8 mouse cellular contexts compared by ENCODE assay signal in the genomic region with DNA sequence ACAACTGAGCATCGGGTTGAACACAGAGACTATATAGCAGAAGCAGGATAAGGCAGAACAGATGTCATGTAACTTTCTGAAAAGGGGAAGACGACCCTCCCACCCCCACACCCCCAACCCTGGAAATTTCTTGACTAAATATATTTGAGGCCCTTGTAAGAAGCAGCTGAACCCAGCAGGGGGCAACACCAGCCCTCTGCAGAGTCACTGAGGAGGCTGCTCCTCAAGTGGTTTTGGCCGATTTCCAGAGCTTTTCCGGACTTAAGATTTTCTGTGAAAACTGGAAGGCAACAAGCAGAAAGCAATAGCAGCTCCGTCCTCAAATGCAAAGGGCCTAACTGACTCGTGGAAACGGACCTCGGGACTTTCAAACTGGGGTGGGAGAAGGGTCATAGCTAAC. TPM values are rescaled to one million over a fixed set of nuclear protein-coding genes. Genes with fewer than 3 reads are reported as not detected.
A peak's percentile ranks its signal among the peaks of the same experiment; 100 is the strongest.
DNase-seq lines count a peak whose midpoint lies in the region; ATAC-seq and TF ChIP-seq lines count a peak whose summit lies in the region.

No protein-coding gene starts in this region.

- POLR2A ChIA-PET in Patski (lab: Charles Lee): interaction anchor here (1.0 kb wide), 1 partner anchor 11 kb away, joined by 4 read pairs; no protein-coding TSS in a partner anchor

- peak; percentile 74 for TF ChIP-seq CTCF in Patski (IDR thresholded peaks at IDR 0.05)
- TF ChIP-seq CTCF in lung, adult 2 months (IDR thresholded peaks at IDR 0.05; ENCODE audit: insufficient read depth, low read length): peak; percentile 50

- intact Hi-C loops in left cerebral cortex, postnatal 10 days (cut with DNase I): no loop called here
- intact Hi-C loops in left cerebral cortex, postnatal 36 days (cut with DNase I): no loop called here

- no peak for TF ChIP-seq POLR2A in lung, adult 2 months (IDR thresholded peaks at IDR 0.05; ENCODE audit: borderline replicate concordance, extremely low read depth, low read depth, low read length)

- DNase-seq in left cerebral cortex, postnatal 10 days (ENCODE audit: extremely low spot score in 1 of 2, low spot score in 2 of 2): peak; percentile 47 to 83
- no peak for DNase-seq in left cerebral cortex, postnatal 36 days (ENCODE audit: low spot score in 2 of 2)
- DNase-seq in Patski (ENCODE audit: low read depth, low spot score): no peak
- DNase-seq in fibroblast of lung, adult 2 months (ENCODE audit: low read depth): peak; percentile 58
- peak; percentile 34 for DNase-seq in kidney, adult 11 months
- DNase-seq in lung, adult 2 months: peak; percentile 26
- DNase-seq in right cerebral cortex, postnatal 4 days: peak; percentile 49
- DNase-seq in spleen, adult 12 weeks (ENCODE audit: low spot score): no peak

- 8% methylated on average over 8 of the region's 8 CpGs for WGBS in lung, adult 2 months

- CTCF ChIA-PET in Patski (lab: Charles Lee): interaction anchor here (0.7 to 2.2 kb wide), 7 partner anchors 9 to 685 kb away, joined by 3 to 8 read pairs (median 3); no protein-coding TSS in a partner anchor

- H3K4me1 ChIP-seq in lung, adult 2 months (ENCODE audit: control insufficient read depth, insufficient read depth, low read length): no peaks in the 10 kb centered on the region

- peak overlapping the region; percentile 48 for H3K4me3 ChIP-seq in lung, adult 2 months (replicated peaks; ENCODE audit: extremely low read depth, low read depth, low read length)

- H3K27me3 ChIP-seq in Patski: no peaks in the 10 kb centered on the region

- in situ Hi-C loops in Patski (cut with MboI; ENCODE audit: low pct_unique_long_range_greater_than_20kb): no loop called here

- ATAC-seq in Patski: peak; percentile 54

RNA-seq across cellular contexts. Expression of a gene that starts 11.4 kb away (rescaled TPM):
- total RNA-seq in left cerebral cortex, postnatal 10 days (2021): not detected
- under 1 TPM in 1 of 2 experiments, not detected in 1; 0.44 TPM for total RNA-seq in left cerebral cortex, postnatal 36 days (2021)
- polyA plus RNA-seq in Patski (2021): 0.87 TPM
- polyA plus RNA-seq in lung, adult 2 months (2012; rRNA removed): not detected in 2 replicates

RNA-seq across cellular contexts. Expression of a gene that starts 13.0 kb away (rescaled TPM):
- total RNA-seq in left cerebral cortex, postnatal 10 days (2021): 1 to 10 TPM; 5.0 to 7.2 TPM
- 1 to 10 TPM; 3.6 to 4.6 TPM for total RNA-seq in left cerebral cortex, postnatal 36 days (2021)
- polyA plus RNA-seq in Patski (2021): 23.1 TPM
- polyA plus RNA-seq in lung, adult 2 months (2012; rRNA removed): 3.9 and 7.5 TPM in 2 replicates

RNA-seq across cellular contexts. Expression of a gene that starts 20.9 kb away (rescaled TPM):
- 10 to 100 TPM; 30.8 to 36.1 TPM for total RNA-seq in left cerebral cortex, postnatal 10 days (2021)
- total RNA-seq in left cerebral cortex, postnatal 36 days (2021): 10 to 100 TPM; 27.5 to 28.0 TPM
- polyA plus RNA-seq in Patski (2021): 53.3 TPM
- 4.0 and 7.4 TPM in 2 replicates for polyA plus RNA-seq in lung, adult 2 months (2012; rRNA removed)

RNA-seq across cellular contexts. Expression of a gene that starts 41.5 kb away (rescaled TPM):
- 10 to 100 TPM; 33.1 to 34.3 TPM for total RNA-seq in left cerebral cortex, postnatal 10 days (2021)
- total RNA-seq in left cerebral cortex, postnatal 36 days (2021): 10 to 100 TPM; 27.1 to 31.5 TPM
- 40.3 TPM for polyA plus RNA-seq in Patski (2021)
- polyA plus RNA-seq in lung, adult 2 months (2012; rRNA removed): 3.2 and 6.0 TPM in 2 replicates

RNA-seq across cellular contexts. Expression of a gene that starts 41.5 kb away (rescaled TPM):
- 10 to 100 TPM; 64.3 to 71.6 TPM for total RNA-seq in left cerebral cortex, postnatal 10 days (2021)
- total RNA-seq in left cerebral cortex, postnatal 36 days (2021): 10 to 100 TPM; 53.7 to 58.1 TPM
- polyA plus RNA-seq in Patski (2021): 49.3 TPM
- polyA plus RNA-seq in lung, adult 2 months (2012; rRNA removed): 4.9 and 9.2 TPM in 2 replicates

Comparison
In these comparisons a context has a peak if more than half of its experiments do, and no peak if none do; other contexts are left out.
1. DNase-seq: peak in left cerebral cortex, postnatal 10 days (2 of 2), fibroblast of lung, adult 2 months (single experiment), kidney, adult 11 months (single experiment), lung, adult 2 months (single experiment) and right cerebral cortex, postnatal 4 days (single experiment); none in left cerebral cortex, postnatal 36 days (0 of 2), Patski (single experiment) and spleen, adult 12 weeks (single experiment).